Mouse (Mus musculus): Measurements from ENCODE around the gene Gm14214.

Gene Gm14214

DNA sequence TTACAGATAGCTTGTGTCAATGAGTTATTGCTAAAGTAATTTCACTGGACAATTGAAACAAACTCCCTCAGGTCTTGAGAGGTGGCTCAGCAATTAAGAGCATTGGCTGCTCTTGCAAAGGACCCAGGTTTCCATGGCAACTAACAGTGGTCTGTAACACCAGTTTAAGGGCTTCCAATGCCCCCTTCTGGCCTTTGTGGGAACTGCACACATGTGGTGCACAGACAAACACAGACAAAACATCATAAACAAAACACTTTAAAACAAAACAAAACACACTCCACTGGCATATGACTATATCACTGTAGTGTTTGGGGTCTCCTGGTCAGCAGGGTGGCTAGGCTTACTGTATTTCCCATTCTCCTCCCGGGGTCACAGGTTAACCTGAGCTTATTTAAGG, 4.2 kb upstream of the Gm14214 start:
- DNase-seq (ENCODE audit: low read depth, low spot score), result peak; percentile 57

DNA sequence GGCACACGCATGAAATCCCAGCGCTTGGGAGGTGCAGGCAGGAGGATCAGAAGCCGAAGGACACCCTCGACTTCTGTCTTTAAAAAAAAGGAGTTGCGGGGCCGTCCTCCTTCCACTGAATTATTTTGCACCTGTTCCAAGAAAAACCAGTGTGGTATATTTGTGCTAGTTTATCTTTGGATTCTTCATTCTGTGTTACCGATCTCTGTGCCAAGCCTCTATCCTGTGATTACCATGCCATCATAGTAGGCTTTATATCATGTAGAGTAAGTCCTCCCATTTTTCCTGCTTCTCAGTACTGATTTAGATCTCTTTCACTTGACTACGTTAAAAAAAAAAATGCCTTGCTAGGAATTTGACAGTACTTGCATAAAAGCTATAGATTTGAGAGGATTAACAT, 1.8 kb upstream of the Gm14214 start:
- DNase-seq (ENCODE audit: low read depth, low spot score), result no peak

DNA sequence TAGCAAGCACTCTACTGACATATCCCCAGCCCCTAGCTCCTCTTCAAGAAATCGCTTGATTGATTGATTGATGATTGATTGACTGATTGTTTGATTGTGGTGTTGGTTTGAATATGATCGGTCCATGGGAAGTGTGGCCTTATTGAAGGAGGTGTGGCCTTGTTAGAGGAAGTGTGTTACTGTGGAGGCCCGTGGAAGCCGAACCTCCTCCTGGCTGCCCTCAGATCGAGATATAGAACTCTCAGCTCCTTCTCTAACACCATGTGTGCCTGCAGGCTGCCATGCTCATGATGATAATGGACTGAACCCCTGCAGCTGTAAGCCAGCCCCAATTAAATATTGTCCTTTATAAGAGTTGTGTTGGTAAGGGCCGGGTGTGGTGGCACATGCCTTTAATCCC, 2.8 kb downstream of the Gm14214 start:
- no peak for DNase-seq (ENCODE audit: low read depth, low spot score)

DNA sequence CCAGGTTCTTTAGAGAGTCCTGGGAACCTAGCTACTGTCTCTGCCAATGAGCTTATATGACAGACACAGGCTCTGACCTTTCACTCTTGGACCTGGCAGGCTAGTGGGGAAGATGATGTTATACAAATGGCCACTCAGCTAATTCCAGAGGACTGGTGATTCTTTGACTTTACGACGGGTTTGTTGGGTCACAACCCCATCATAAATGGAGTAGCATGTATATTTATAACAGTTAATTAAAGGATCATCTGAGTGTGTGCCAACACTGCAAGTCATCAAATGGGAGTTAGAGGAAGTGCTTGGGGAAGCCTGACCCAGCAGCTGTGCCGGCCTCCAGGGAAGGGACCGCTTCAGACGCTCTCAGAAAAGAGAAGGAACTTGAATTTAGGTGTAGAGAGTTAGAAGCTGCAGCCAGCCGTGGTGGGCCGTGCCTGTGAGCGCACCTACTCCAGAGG, 4.2 kb downstream of the Gm14214 start:
- no peak for DNase-seq (ENCODE audit: low read depth, low spot score)

DNA sequence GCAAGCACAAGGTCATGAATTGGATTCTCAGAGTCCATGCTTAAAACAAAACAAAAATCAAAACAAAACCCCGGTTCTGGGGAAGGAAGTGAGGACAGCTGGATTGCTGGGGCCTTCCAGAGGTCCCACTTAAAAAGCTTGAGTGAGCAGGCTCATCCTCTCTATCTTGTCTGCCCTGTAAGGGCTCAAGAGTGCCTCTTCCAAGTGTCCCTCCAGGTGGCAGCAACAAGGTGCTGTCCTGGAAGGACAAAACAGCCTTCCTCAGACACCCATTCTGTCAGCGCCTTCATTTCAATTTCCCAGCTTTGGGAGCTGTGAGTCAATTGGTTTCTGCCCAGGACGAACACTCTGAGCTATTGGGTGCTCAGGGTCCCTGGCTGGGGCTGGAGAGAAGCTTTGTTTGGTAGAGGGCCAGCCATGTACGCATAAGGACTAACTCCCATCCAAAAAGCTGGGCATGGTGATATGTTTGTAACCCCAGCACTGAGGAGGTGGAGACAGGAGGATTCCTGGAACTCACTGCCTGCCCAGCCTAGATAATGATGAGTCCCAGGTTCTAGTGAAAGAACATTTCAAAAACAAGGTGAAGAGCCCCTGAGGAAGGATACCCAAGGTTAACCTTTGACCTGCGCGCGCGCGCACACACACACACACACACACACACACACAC, 4.9 kb downstream of the Gm14214 start:
- peak; percentile 39 for DNase-seq (ENCODE audit: low read depth, low spot score)

DNA sequence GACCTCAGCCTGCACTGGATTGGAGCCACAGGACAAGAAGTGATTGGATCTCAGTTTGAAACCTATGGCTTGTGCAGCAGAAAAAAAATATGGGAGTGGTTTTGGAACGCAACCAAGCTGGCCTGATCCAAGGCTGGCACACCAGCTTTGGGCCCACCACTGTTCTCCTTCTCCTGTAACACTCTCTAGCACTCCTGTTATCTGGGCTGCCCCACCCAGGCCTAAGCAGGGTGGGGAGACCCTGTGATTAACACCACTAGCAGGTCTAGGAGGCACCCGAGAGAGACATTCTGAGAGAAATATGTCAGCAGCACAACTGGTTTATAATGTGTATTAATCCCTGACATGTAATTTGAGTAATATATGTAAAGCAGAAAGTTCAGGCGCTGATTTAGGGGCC, 6.6 kb downstream of the Gm14214 start:
- DNase-seq (ENCODE audit: low read depth, low spot score), result no peak

DNA sequence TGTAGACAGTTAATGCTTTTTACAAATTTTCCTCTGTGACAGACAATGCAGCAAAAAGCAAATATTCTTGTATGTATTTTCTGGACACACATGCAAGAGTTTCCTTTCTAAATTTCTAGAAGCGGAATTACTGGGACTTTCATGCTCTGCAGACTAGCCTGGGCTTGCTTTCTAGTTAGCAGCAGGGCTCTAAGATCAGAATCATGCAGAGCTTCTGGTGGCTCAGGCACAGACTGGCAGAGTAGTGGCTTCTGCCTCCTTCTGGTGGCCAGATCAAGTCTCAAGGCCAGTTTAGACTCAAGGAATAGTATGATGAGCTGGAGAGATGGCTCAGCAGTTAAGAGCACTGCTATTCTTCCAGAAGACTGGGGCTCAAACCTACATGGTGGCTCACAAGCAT, 11.4 kb downstream of the Gm14214 start:
- DNase-seq (ENCODE audit: low read depth, low spot score), result peak; percentile 25

DNA sequence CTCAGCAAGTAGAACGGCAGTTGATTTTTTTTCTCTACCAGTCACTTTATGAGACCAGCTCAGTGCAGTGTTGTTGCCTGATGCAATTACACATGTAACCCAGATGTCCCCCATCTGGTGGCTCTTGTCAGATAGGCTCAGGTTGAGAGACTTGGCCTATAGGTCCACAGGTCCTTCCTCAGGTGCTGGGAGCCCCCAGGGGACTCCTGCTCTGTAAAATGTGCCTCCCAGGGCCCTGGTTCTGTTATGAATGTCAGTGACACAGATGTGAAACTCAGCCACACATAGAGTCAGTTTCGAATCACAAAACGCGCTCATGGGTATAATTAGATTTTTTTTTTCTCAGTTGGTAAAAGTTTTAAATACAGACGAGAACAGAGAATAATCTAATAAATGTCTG, 12.1 kb downstream of the Gm14214 start:
- peak; percentile 91 for DNase-seq (ENCODE audit: low read depth, low spot score)

DNA sequence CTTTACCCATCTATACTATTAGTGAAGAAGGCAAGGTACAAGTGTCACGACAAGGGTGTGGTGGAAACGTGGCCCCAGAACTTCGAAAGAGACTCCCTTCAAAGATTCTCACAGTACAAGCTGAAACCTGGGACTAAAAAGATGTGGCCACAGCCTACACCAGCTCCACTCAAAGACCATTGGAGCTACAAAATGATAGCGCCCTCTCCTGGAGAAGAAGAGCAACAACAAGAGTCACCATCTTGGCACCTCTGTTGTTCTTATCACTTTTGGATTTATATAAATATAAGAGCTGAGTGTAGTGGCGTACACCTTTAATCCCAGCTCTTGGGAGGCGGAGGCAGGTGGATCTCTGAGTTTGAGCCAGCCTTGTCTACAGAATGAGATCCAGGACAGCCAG, 14.0 kb downstream of the Gm14214 start:
- no peak for DNase-seq (ENCODE audit: low read depth, low spot score)

DNA sequence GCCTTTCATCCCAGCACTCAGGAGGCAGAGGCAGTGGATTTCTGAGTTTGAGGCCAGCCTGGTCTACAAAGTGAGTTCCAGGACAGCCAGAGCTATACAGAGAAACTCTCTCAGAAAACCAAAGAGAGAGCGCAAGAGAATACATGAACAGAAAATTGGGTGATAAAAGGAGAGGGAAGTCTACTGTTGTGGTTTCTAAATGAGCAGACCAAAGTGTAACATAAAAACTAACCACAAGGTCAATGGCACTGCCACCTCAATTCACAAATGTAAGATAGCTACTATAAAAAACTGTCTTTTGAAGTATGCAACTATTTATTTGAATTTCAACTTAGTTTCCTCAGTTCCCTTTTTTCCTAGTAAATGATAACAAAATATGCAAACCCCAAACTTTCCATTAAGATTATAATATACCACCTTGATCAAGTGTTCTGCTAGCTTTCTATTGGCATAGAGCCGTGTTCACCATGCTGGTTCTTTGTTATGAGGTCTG, 15.7 kb downstream of the Gm14214 start:
- DNase-seq (ENCODE audit: low read depth, low spot score), result peak; percentile 51

DNA sequence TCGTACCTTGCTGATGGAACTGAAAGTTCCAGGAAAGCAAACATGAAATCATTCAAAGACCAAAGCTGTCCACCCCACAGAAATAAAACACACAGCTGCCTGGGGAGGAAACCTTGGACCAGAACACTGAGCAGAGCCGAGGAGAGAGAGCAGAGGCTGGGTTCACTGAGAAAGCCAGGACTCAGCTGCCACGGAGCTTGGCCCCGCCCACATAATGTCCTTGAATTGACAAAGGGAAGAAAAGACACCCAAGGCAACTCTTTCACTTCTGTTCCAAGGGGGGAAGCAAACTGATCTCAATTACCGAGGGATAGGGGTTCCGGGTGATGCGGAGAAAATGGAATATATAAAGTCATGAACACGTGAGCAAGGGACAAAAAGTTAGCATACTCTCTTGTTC, 17.9 kb downstream of the Gm14214 start:
- no peak for DNase-seq (ENCODE audit: low read depth, low spot score)

DNA sequence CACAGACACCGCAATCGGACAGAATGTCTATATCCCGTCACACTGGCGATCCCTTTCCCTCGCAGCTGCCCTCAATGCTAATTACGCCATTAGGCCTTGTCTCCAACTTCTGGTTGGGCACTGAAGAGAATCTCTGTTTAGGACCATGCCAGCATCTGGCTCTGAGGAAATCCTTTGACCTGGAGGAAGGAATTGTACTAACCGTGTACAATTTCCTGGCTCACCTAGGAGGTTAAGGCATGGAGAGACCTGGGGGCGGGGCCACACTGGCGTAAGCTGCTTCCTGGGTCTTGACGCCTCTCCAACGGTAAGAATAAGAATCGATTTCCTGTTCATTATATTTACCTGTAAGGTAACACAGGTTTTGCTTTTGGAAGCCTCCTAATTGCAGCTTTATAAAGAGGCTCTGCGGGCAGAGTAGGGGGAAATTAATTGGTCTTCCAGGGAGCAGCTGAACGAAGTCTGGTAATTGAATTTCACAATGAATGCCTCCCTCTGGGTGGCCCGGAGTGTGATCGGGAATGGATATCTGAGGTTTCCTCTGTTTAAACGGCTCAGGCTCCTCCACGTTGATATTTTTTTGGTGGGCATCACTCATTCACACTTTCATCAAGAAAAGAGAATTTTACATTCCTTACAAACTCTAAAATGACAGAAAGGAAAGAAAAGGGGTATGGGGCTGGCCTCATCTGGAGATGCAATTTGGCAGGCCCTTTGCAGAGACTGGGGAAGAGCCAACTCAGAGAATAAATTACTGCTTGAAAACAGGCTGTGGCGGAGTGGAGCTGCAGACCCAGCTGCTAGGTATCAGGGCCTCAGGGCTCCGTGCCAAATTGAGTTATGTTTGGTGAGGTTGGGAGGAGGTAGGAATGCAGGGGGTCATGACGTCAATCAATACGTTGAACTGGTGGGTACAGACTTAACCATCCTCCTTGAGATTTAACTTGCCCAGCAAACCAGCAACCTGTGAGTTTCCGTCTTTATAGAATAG, 20.5 kb downstream of the Gm14214 start:
- DNase-seq (ENCODE audit: low read depth, low spot score), result no peak

DNA sequence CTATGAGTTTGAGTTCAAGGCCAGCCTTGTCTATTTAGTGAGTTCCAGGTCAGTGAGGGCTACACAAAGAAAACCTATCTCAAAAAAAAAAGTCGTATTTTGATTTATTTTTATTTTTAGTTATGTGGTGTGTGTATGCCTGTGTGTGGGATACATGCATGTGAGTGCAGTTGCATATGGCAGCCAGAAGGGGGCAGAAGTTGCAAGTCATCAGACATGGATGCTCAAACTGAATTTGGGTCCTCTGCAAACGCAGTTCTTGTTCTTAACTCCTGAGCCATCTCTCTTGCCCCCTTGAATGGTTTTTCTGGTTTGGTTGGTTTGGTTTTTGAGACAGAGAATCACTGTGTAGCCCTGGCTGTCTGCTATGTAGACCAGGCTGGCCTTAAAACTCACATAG, 21.4 kb downstream of the Gm14214 start:
- DNase-seq (ENCODE audit: low read depth, low spot score), result no peak

DNA sequence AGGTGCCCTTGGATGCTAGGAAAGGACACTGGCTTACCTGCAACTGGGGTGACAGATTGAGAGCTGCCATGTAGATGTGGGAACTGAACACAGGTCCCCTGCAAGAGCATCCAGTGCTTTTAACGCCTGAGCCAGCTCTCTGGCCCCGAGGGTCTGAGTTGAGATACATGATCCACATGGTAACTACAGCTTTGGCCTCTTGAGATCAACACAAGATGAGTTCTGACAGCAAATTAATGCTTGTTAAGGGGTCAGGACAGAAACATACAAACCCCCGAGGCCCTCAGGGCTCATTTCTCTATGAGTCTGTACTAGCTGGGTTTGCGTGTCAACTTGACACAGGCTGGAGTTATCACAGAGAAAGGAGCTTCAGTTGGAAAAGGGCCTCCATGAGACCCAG, 25.9 kb downstream of the Gm14214 start:
- no peak for DNase-seq (ENCODE audit: low read depth, low spot score)

DNA sequence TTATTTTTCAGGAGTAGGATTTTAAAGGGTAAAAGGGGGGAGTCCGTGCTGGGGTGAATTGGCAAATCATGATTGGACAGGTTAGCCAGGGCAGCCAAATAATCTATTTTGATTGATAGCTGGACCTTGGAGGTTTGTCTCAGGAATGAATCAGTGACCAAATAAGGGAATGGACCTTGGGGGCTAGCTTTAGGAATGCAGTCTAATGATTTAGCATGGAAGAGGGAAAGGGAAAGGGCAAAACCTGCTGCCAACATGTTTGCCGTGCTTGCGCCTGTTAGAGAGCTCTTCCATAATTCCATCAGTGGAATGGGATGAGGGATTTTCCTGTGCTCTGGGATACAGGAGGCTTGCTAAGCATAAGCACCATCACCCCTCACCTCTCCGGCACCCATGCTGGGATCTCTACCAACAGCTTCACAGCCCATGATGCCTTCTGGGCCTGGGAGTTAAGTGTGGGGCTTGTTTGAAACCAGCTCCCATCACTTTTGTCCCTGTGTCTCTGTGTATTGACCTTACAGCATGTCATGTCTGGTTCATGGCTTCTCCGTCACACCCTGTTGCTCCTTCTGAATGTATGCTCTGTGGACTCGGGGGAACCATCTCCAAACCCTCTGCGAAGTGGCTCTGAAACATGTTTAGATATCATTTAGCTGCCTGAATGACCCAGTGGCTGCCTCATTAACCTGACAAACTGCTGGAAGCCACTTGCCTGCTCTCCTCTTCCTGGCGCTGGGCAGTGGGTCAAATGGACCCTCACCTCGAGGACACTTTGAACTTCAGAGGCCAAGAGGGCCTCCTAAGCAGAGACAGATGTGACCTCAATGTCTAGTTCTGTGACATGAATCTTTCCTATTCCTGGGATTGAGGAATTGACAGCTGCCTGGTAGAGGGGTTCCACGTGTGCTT, 26.7 kb downstream of the Gm14214 start:
- DNase-seq (ENCODE audit: low read depth, low spot score), result no peak

DNA sequence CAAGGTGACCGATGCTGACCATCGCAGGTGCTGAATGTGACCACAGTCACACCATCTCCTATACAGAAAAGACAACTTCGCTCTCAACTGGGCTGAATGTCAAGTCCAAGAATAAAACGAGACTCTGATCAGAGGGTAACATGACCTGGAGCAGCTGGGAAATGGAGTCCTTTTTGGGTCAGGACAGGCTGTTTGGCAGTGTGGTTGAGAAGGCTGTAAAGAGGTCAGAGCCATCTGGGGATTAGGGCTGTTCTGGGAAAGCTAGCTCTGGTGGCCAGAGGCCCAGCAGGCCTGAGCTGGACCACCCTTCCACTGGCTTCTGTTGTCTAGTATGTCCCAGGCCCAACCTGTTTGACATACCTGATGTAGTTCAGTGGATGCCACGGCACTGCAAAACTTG, 31.2 kb downstream of the Gm14214 start:
- DNase-seq (ENCODE audit: low read depth, low spot score), result no peak

DNA sequence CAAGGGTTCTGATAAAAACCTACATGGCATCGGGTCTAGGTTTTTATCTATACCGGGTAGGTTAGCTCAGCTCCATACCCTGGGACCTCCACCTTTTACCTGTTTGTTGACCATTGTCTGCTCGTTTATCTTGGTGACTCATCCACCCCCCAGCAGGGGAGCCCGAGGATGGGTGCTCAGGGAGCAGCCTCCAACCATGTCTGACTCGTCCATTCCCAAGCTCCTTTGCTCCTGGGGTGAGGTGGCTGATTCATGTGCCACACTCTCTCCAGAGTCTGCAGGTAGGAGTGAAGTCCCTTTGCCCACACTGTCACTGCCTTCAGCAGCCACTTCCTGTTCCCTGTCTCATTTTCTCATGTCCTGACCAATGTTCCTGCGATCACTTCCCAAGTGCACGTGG, 33.8 kb downstream of the Gm14214 start:
- DNase-seq (ENCODE audit: low read depth, low spot score), result no peak

DNA sequence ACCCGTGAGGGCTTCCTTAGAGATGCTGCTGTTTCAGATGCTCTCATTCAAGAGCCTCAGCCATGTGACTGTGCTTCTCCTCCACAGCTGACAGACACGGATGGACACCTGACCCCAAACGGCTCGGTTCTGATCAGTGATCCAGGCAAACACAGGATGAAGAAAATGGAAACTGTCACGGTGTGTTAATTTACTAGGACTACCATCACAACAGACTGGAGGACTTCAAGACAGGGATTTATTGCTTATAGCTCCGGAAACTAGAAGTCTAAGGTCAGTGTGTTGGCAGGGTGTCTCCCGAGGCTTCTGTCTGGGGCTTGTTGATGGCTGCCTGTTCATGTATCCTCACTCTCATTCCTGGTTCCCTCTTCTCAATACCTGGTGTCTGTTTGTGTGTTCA, 34.4 kb downstream of the Gm14214 start:
- DNase-seq (ENCODE audit: low read depth, low spot score), result no peak

DNA sequence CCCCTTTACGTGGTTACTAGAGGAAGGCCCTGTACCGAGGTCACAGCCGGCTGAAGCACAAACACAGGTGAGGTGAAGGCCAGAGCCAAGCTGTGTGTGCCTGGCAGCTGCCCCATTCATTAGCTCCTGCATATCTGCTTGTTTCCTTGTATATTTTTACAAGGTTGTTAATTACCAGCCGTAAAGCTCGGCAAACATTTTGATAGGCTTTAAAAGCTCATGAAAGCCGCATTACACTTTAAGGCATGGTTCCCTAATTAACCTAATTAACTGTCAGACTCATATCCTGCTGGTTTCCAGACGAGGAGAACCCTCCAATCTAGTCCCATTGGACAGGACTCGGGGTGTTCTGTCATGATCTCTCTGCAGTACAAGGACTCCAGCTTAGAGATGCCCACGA, 34.9 kb downstream of the Gm14214 start:
- peak; percentile 60 for DNase-seq (ENCODE audit: low read depth, low spot score)

DNA sequence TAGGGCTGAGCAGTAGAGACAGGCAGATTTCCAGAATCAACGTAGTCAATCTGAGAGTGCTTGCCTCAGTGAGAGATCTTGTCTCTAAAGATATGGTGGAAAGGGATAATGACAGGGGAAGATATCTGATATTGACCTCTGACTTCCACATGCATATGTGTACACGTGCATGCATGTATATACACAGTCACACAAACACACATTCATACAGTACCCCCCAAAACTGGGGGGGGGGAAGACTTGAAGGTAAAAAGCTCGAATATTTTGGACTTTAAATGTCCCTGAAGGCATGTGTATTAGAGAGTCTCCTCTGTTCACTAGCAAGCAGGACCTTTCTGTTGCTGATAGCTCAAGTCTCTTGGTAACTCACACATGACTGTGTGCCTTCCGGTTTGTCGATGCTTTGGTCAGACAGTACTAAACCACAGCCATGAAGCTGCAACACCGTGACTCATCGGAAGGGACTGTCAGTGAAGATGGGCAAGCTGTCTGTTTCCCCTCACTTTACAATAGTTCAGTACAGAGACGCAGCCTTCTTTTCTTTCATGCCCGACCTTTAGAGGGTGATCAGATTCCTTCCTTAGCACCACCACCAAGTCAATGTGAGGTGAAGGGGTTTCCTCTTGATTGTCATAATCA, 37.2 kb downstream of the Gm14214 start:
- DNase-seq (ENCODE audit: low read depth, low spot score), result no peak

DNA sequence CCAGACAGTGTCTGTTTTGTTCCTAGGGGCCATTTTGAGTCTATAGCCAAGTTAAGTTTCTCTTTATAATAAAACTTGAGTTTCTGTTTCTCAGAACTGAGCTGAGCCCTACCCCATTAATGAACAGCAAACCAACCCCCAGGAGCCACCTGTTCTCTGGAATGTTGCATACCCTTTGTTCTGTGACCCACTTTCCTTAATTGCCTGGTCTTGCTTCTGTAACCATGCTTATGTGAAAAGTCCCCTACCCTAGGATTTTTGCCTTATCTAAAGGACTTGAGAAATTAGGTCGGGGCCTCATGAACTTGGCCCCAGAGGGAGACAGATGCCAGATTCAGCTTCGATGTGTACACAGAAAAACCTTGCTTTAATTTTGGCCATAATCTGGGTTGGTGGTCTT, 37.9 kb downstream of the Gm14214 start:
- no peak for DNase-seq (ENCODE audit: low read depth, low spot score)

All from A20 (cell line).